Mouse (Mus musculus) midbrain, postnatal 0 days (tissue): ENCODE results near the gene Fndc5. TPM values are rescaled to one million over a fixed set of nuclear protein-coding genes. Genes with fewer than 3 reads are reported as not detected.

ENCODE experiments used
- ATAC-seq: fragments of 200-750 bp; cut with Nextera tagmentation; 2 replicates; pipeline ENCODE4 v1.8.0; 2017; ENCODE audit warnings: moderate number of reproducible peaks, mild to moderate bottlenecking, moderate TSS enrichment, moderate library complexity; ENCODE audit not compliant: low FRiP score
- DNase-seq: peaks from one replicate; pipeline ENCODE4 v3.0.0-alpha.2; 2015; ENCODE audit warnings: low spot score
- H3K27ac ChIP-seq: fragments of 300-500 bp; sonication (generic); 2 replicates; pipeline ENCODE4 v1.5.1; 2014; ENCODE audit warnings: low read depth, mild to moderate bottlenecking, low read length, mixed read lengths
- H3K27me3 ChIP-seq: fragments of 300-500 bp; sonication (generic); 2 replicates; pipeline ENCODE4 v1.6.1; 2014; ENCODE audit warnings: low read length, control low read depth, mixed read lengths; ENCODE audit not compliant: insufficient read depth
- H3K36me3 ChIP-seq: fragments of 300-500 bp; sonication (generic); 2 replicates; pipeline ENCODE4 v1.6.1; 2014; ENCODE audit warnings: low read length, control low read depth, mixed read lengths; ENCODE audit not compliant: insufficient read depth
- H3K4me1 ChIP-seq: fragments of 300-500 bp; sonication (generic); 2 replicates; pipeline ENCODE4 v1.6.1; 2014; ENCODE audit warnings: mild to moderate bottlenecking, control low read depth, antibody characterized with exemption, low read length, mixed read lengths; ENCODE audit not compliant: insufficient read depth
- H3K4me2 ChIP-seq: fragments of 300-500 bp; sonication (generic); 2 replicates; pipeline ENCODE4 v1.6.1; 2014; ENCODE audit warnings: low read depth, mild to moderate bottlenecking, low read length, mixed read lengths; ENCODE audit not compliant: poor library complexity, severe bottlenecking
- H3K4me3 ChIP-seq: fragments of 300-500 bp; sonication (generic); 2 replicates; pipeline ENCODE4 v1.5.1; 2014; ENCODE audit warnings: low read depth, mild to moderate bottlenecking, low read length, moderate library complexity
- H3K9ac ChIP-seq: fragments of 300-500 bp; sonication (generic); replicated peaks from 2 replicates; pipeline ENCODE4 v1.6.1; 2014; ENCODE audit warnings: mild to moderate bottlenecking, low read length, moderate library complexity, mixed read lengths; ENCODE audit not compliant: poor library complexity, severe bottlenecking
- H3K9me3 ChIP-seq: fragments of 300-500 bp; sonication (generic); 2 replicates; pipeline ENCODE4 v1.6.1; 2016; ENCODE audit warnings: low read length, control low read depth
- CTCF ChIP-seq: IDR thresholded peaks from 2 replicates; pipeline ENCODE4 v1.5.1; 2016; ENCODE audit warnings: antibody characterized with exemption, mild to moderate bottlenecking
- WGBS: fragments of 180-500 bp; shearing (Covaris S2); extraction: QIAGEN DNeasy Blood & Tissue Kit; methylation state at CpG from one replicate; pipeline ENCODE4 v1.1.7; 2014; 5-methylcytosine and 5-hydroxymethylcytosine counted together
- polyA plus RNA-seq: library from polyadenylated mRNA; unstranded; fragments of >200 nt; fragmentation: Nextera tagmentation; extraction: Ambion mirVana; gene quantifications from 2 replicates; pipeline ENCODE4 v1.2.1, GENCODE M21; 2015
- total RNA-seq: library from RNA; depleted of rRNA; stranded (reverse); fragments of >200 nt; gene quantifications from 2 replicates; pipeline ENCODE4 v1.2.3, GENCODE M21; 2014

Fndc5 gene
- total and polyA plus RNA-seq, 2 experiments from 2014 or later: 14.6 to 36.3 TPM

DNA sequence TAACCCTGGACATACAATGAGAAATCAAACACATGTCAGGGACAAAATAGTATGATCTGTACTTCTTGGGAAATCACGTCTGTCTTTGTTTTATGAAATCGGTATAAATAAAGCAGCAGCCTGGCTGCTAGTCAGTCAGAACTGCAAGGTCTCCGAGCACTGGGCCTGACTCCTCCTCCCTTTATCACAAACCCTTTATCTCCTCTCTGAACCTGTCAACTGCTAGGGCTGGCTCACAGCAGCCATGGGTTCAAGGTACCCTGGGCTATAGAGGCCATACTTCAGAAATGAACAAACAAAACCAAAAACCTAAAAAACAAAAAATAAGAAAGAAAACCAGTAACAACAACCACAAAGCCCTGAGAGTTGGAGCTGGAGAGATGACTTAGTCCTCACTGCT lies 21.8 kb downstream of the Fndc5 start:
- no peak for DNase-seq
- no peak for ATAC-seq
- Histone ChIP-seq H3K27me3 (no peaks in the 10 kb centered on the region), H3K9ac (no peak overlapping the region), H3K4me2 (no peak overlapping the region), H3K4me1 (no peaks in the 10 kb centered on the region), H3K4me3 (no peak overlapping the region), H3K36me3 (peaks cover 21% of the 10 kb centered on the region), H3K9me3 (no peaks in the 10 kb centered on the region), H3K27ac (no peak overlapping the region)
- WGBS: 70% methylated on average over 3 of the region's 3 CpGs
- TF ChIP-seq CTCF: no peak

DNA sequence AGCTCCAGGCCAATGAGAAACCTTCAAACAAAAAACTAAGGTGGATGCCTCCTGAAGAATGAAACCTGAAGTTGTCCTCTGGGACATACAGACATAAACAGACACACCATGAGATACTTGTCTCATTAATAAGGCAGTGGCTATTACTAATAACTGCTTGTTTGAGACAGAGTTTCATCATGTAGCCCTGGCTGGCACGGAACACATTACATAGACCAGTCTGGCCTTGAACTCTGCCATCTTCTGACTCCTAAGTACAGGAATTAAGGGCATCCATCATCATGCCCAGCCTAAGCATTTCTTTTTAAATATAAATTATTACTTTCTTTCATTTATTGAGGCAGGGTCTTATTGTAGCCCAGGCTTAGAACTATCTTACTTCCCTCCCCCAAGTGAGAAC lies 24.3 kb downstream of the Fndc5 start:
- no peak for TF ChIP-seq CTCF
- WGBS: 94% methylated on average over 1 of the region's 1 CpGs
- Histone ChIP-seq H3K27ac (no peak overlapping the region), H3K4me1 (no peaks in the 10 kb centered on the region), H3K4me3 (no peak overlapping the region), H3K9me3 (no peaks in the 10 kb centered on the region), H3K9ac (no peak overlapping the region), H3K27me3 (no peaks in the 10 kb centered on the region), H3K4me2 (no peak overlapping the region), H3K36me3 (peaks cover 16% of the 10 kb centered on the region; the same call in 1 of the 2 replicates)
- no peak for ATAC-seq
- no peak for DNase-seq

DNA sequence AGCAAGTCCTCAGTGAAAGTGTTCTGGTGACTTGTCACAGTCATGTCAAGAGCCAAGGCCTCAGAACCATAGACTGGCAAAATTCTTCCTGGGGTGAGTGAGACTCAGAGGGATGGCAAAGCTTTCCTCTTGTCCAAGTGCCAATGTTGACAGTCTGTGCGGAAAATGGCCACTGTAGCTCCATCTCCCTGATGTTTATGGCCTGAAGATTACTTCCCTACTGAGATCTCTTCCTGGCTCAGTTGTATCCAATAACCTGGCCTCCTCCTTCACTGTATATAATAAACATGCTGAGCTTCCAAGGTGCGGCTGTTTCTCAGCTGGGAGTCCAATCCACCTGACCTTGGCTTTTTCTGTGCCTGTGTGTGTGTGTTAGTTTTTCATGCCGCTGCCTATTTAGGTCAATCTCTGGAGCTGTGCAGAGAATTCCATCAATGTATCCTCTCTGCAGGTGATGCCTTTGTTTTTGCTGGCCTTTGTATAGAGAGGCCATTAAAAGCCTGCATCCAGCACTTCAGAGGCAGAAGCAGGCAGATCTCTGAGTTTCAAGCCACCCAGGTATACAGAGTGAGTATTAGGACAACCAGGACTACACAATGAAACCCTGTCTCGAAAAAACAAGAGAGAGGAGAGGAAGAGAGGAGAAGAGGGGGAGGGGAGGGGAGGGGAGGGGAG lies 24.9 kb downstream of the Fndc5 start:
- no peak overlapping the region for H3K27ac ChIP-seq
- peaks cover 16% of the 10 kb centered on the region; the same call in 1 of the 2 replicates for H3K36me3 ChIP-seq
- TF ChIP-seq CTCF: no peak
- no peak overlapping the region for H3K9ac ChIP-seq
- 83% methylated on average over 4 of the region's 4 CpGs for WGBS
- H3K4me1 ChIP-seq: no peaks in the 10 kb centered on the region
- no peaks in the 10 kb centered on the region for H3K27me3 ChIP-seq
- H3K4me3 ChIP-seq: no peak overlapping the region
- ATAC-seq (no peak), DNase-seq (no peak)
- no peaks in the 10 kb centered on the region for H3K9me3 ChIP-seq
- no peak overlapping the region for H3K4me2 ChIP-seq

DNA sequence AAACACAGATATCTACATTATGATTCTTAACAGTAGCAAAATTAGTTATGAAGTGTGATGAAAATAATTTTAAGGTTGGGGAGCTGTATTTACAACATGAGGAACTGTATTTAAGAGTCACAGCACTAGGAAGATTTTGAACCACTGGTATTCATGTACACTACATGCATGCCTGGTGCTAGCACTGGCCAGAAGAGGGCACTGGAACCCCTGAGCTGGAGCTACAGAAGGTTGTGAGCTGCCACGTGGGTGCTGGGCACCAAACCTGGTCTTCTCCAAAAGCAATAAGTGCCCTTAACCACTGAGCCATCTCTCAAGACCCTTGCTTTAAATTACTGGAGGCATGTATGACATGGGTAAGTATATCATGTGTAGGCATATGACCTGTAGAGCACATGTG lies 35.7 kb downstream of the Fndc5 start:
- Histone ChIP-seq H3K36me3 (peaks cover 22% of the 10 kb centered on the region), H3K4me3 (no peak overlapping the region), H3K9me3 (no peaks in the 10 kb centered on the region), H3K27me3 (no peaks in the 10 kb centered on the region), H3K9ac (no peak overlapping the region), H3K4me1 (no peaks in the 10 kb centered on the region), H3K4me2 (no peak overlapping the region), H3K27ac (no peak overlapping the region)
- WGBS: 77% methylated on average over 1 of the region's 1 CpGs
- DNase-seq (no peak), ATAC-seq (no peak)
- TF ChIP-seq CTCF: peak; percentile 40

- Histone ChIP-seq H3K27me3 (no peaks in the 10 kb centered on the region), H3K4me1 (no peaks in the 10 kb centered on the region), H3K4me2 (no peak overlapping the region), H3K9ac (no peak overlapping the region), H3K36me3 (peaks cover 22% of the 10 kb centered on the region; the same call in 1 of the 2 replicates), H3K27ac (no peak overlapping the region), H3K4me3 (no peak overlapping the region), H3K9me3 (no peaks in the 10 kb centered on the region)
- peak; percentile 46 for DNase-seq
- 21% methylated on average over 1 of the region's 1 CpGs for WGBS
- TF ChIP-seq CTCF: peak; percentile 66
- no peak for ATAC-seq
Measured at GRCm38 (mm10) chr4:129179560-129179959, 42.8 kb downstream of the Fndc5 start.

DNA sequence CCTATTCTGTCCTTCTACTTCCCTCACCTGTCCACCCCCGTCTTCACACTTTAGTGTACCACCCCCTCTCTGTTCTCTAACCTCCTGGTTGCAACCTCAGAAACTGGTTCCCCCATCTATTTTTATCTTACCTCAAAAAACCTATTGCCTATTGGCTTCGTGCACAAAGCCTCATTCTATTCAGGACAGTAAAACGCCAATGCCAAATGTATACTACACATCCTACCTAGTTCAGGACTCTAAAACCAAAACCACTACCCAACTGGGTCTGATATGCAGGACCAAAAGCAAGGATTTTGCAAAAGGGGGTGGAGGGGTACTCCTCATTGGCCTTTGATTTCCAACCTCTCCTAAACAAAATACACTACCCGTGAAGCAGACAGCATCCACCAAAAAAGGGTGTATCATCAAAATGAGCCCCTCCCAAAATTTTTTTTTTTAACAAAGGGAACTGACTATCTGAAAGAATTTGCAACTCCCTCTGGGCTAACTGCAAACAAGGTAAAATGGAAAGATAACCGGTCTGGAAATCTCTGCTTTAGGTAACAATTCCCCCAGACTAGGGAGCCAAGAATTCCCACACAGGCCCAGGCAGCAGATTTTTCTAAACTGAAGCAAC lies 51.4 kb downstream of the Fndc5 start:
- Histone ChIP-seq H3K9me3 (no peaks in the 10 kb centered on the region), H3K4me3 (peak overlapping the region; percentile 88), H3K9ac (peak overlapping the region; percentile 91), H3K4me2 (peak overlapping the region; percentile 73), H3K27ac (peak overlapping the region; percentile 90; the same call in 1 of the 2 replicates), H3K4me1 (peaks cover 8% of the 10 kb centered on the region; the same call in 1 of the 2 replicates), H3K27me3 (no peaks in the 10 kb centered on the region), H3K36me3 (no peaks in the 10 kb centered on the region)
- no peak for TF ChIP-seq CTCF
- DNase-seq: no peak
- ATAC-seq: no peak
- WGBS: 37% methylated on average over 5 of the region's 5 CpGs
